Mouse (Mus musculus) kidney, adult 11 months (tissue): ENCODE results near the gene Apoe.
A peak's percentile ranks its signal among the peaks of the same experiment; 100 is the strongest.
"Not testable (repeated sequence)": the region's sequence is repeated elsewhere in the genome, so short reads cannot be mapped to it uniquely, and the experiment has no call there.

Experiments
- DNase-seq: peaks from one replicate; pipeline ENCODE4 v3.0.0; 2022

Apoe gene

GRCm38 (mm10) chr7:19691873-19692865, 6.8 kb downstream of the Apoe start, which contains the start of gene Apoc1:
Gene Apoc1, minus strand, starts transcription at chr7:19692660.
- DNase-seq, result no peak

GRCm38 (mm10) chr7:19691434-19691833, 7.6 kb downstream of the Apoe start:
- DNase-seq, result no peak

DNA sequence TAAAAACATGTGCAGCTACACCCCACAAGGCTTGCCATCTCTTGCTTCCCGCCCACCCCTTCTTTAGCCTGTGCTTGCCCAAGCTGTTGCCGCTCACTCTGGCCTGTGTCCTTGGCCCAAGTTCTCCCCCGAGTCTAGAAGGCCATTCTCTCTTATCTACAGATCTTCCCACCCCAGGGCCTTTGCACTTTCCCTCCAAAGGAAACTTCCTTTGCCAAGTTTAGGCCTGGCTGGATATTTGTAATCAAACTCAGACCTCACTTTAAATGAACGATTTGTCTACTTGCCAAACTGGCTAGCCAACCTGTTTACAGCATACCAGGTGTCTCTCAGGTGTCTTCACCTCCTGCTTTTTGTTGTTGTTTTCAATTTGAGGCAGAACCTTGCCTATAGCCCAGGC, 8.1 kb downstream of the Apoe start:
- no peak for DNase-seq

GRCm38 (mm10) chr7:19688611-19689010, 10.4 kb downstream of the Apoe start:
- DNase-seq, result no peak

GRCm38 (mm10) chr7:19688101-19688500, 10.9 kb downstream of the Apoe start:
- no peak for DNase-seq

GRCm38 (mm10) chr7:19686927-19687583, 11.9 kb downstream of the Apoe start:
- DNase-seq, result not testable (repeated sequence)

- no peak for DNase-seq
Measured at GRCm38 (mm10) chr7:19686521-19686920, 12.5 kb downstream of the Apoe start.

GRCm38 (mm10) chr7:19685374-19685773, 13.6 kb downstream of the Apoe start:
- peak; percentile 31 for DNase-seq

GRCm38 (mm10) chr7:19683771-19684201, 15.2 kb downstream of the Apoe start:
- no peak for DNase-seq

GRCm38 (mm10) chr7:19682979-19683378, 16.0 kb downstream of the Apoe start:
- no peak for DNase-seq

- DNase-seq, result no peak
Measured at GRCm38 (mm10) chr7:19681202-19681694, 17.7 kb downstream of the Apoe start, which contains the start of the genes Gm44805 and Apoc4. Gene Gm44805, minus strand, starts transcription at chr7:19681423. Gene Apoc4, minus strand, starts transcription at chr7:19681479.

- no peak for DNase-seq
Measured at GRCm38 (mm10) chr7:19680702-19681101, 18.3 kb downstream of the Apoe start.

DNA sequence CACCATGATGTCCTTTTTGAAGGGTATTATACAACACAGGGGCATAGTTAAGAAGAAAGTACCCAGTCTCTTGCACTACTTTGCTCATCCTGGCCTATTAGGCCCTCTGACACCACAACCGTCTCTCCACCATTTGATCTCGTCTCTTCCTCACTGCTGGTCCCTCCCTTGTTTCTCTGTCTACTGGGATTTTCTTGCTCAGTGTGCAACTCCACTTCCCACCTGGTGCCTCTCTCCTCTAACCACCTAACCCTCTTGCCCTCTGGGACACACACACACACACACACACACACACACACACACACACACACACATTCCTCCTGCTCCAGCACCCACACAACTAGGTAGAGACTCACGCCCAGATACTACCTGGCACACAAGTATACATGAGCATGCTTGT, 20.1 kb downstream of the Apoe start:
- DNase-seq, result no peak

DNA sequence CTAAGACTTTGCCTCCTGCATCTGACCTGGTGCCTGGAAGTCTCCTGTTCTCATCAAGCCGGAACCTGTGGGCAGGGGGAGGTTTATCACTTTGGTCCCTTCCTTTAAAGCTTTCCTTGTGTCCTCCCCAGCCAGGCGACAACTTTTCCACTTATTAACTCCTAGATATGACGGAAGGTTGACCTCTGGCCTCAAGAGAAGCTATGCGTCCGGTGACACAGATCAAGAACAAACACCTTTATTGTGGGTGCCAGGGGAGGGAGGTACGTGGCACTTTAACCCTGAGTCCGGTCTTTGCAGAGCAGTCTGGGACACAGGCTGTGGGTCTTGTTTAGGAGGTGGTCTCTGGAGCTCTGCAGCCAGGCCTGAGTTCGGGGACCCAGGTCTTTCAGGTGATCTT, 21.1 kb downstream of the Apoe start, which contains the start of gene Apoc2:
Gene Apoc2, minus strand, starts transcription at position 70 of the 400 bp plus-strand sequence.
- no peak for DNase-seq

DNA sequence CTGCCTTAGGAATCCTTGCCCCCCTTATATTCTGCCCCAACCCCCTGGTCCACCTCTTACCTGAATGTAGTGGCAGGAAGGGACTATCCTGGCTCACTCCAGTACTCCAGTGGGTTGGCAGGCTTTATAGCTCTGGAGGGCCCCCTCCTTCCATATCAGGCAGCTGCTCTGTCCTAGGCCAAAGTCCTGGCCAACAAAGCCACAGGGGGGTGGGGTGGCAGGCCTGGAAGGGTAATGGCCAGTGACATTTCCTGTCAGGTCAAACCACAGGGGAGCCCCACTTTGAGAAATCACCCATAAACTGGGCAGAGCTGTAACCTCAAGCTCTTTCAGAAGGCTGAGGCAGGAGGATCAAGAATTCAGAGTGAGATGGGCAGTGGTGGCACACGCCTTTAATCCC, 22.3 kb downstream of the Apoe start:
- no peak for DNase-seq

GRCm38 (mm10) chr7:19675824-19676223, 23.2 kb downstream of the Apoe start:
- no peak for DNase-seq

DNA sequence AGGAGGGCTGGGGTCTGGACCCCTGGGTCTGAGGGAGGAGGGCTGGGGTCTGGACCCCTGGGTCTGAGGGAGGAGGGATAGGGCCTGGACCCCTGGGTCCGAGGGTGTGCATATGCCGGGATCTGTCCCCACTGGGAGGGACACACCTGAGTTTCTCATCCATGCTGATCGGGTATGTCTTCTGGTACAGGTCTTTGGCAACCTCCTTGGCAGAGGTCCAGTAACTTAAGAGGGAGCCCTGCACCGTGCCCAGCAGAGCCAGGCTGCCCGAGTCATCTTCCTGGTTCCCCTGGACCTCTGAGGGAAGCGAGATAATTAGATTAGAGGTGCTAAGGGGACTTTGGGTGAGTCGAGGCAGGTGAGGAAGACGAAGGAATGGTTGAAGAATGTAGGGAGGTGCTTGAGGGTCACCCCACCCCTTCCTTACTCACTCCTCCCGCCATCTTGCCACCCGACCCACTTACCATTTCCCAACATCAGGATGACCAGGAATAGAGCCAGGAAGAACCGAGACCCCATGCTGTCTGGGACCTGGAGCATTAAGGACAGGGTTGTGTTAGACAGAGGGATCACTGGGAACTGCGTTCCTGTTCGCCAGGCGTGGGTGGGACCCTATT, 25.8 kb downstream of the Apoe start:
- DNase-seq, result no peak

DNA sequence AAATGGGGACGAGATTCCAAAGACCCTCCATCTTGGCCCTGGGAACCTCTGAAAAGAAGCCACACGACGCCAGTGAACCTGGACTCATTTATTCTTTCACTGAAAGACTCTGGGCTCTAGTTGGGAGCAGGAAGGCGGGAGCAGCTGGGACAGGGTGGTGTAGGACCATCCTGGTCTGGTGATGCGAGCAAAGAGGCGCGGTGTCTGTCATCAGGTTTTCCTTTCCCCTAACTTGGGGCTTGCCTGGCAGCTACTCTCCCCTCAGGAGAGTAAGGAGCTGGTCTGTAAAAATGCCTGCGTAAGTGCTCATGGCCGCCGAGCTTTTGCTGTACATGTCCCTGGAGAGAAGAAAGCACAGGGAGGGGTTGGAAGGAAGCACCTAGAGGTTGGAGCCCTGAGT, 27.5 kb downstream of the Apoe start:
- DNase-seq, result no peak

DNA sequence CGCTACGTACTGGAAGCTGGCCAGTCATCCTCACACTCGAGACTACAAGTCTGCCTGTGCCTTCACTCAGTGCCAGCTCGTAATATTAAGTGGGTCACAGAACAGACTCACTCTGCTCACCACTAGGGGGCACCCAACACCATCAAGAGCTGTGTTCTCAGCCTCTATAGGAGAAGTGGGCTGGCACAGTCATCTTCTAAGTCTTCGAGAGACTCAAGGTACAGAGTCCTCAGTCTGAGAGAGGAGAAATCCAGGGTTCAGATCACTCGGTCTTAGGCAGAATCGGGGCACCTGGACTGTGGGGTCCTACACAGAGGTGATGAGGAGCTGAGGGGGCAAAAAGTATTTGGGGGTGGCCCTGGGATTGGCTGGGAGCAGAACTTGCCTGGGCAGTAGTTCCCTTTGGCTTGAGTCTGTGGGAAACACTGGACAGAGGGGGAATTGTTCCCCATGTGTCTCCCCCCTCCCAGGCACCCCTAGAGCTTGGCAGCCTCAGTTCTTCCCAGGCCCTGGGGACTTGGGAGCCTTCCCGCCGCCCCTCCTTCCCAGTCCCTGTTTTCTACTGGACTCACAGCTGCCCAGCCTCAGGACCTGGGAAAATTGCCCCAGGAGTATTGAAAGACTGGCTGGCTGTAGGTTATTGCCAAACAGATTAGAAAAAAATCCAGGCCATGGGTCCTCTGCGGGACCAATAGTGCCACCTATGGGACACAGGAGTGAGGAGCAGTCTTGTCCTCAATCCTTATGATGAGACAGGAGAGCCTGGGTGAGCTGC, 29.9 kb downstream of the Apoe start:
- peak; percentile 92 for DNase-seq

DNA sequence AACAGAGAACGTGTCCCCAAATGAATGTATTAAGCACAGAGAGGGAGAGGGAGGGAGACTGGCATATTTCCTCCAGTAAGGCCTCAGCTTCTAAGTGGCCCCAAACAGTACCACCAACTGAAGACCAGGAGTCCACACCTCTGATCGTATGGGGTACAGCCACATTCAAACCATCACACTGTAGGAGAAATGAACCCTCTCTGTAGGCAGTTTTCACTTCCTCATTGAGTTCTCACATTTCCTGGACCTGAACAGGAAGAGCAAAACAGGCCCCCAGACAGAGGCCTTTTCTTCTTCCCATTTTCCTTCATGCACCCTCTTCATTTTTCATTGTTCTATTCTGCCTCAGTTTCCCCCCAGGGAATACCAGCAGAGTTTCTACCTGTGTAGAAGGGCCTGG, 31.6 kb downstream of the Apoe start:
- DNase-seq, result no peak

GRCm38 (mm10) chr7:19666750-19667149, 32.2 kb downstream of the Apoe start:
- DNase-seq, result no peak
